Mouse (Mus musculus): Measurements from ENCODE around the gene Fbxl2.

GRCm38 (mm10) chr9:113929676-113930075, 116.3 kb downstream of the Fbxl2 start:
- TF ChIP-seq POLR2A (IDR thresholded peaks at IDR 0.05; ENCODE audit: control insufficient read depth, low read depth, low read length) = no peak
- TF ChIP-seq CTCF (IDR thresholded peaks at IDR 0.05; ENCODE audit: control insufficient read depth, insufficient read depth, insufficient replicate concordance, low read depth, low read length) = no peak
